Mouse (Mus musculus): ENCODE results near the gene Atp2a1. TPM values are rescaled to one million over a fixed set of nuclear protein-coding genes. Genes with fewer than 3 reads are reported as not detected.

The Atp2a1 gene
- polyA plus RNA-seq (2015; fragmentation: Nextera tagmentation; extraction: Ambion mirVana), result 0.34 and 0.58 TPM in 2 replicates

GRCm38 (mm10) chr7:126463004-126463403, at the start of gene Atp2a1:
Gene Atp2a1, minus strand, starts transcription at chr7:126463108.
- no peak within 1 kb of the TSS for H3K4me3 ChIP-seq
- no peak within 1 kb of the TSS for H3K27ac ChIP-seq
- no peaks in the 10 kb centered on the region for H3K9me3 ChIP-seq
- no peak within 1 kb of the TSS for H3K4me2 ChIP-seq
- no peaks in the 10 kb centered on the region for H3K4me1 ChIP-seq
- peaks cover 11% of the 10 kb centered on the region; the same call in 1 of the 2 replicates for H3K36me3 ChIP-seq (replicated peaks)
- no peak for ATAC-seq (replicated peaks)
- WGBS, result 48% methylated on average over 5 of the region's 5 CpGs
- H3K9ac ChIP-seq, result no peak within 1 kb of the TSS
- 0 out of 2 replicates have a peak, but pooled peaks cover 3% of the 10 kb centered on the region for H3K27me3 ChIP-seq (replicated peaks)

GRCm38 (mm10) chr7:126511287-126511686, 48.4 kb upstream of the Atp2a1 start:
- H3K4me3 ChIP-seq, result no peak overlapping the region
- H3K4me1 ChIP-seq, result no peaks in the 10 kb centered on the region
- no peak overlapping the region for H3K27ac ChIP-seq
- H3K36me3 ChIP-seq (replicated peaks), result no peaks in the 10 kb centered on the region
- no peak overlapping the region for H3K4me2 ChIP-seq
- no peak for ATAC-seq (replicated peaks)
- WGBS, result 90% methylated on average over 3 of the region's 3 CpGs
- no peaks in the 10 kb centered on the region for H3K27me3 ChIP-seq (replicated peaks)
- H3K9ac ChIP-seq, result no peak overlapping the region
- no peaks in the 10 kb centered on the region for H3K9me3 ChIP-seq

DNA sequence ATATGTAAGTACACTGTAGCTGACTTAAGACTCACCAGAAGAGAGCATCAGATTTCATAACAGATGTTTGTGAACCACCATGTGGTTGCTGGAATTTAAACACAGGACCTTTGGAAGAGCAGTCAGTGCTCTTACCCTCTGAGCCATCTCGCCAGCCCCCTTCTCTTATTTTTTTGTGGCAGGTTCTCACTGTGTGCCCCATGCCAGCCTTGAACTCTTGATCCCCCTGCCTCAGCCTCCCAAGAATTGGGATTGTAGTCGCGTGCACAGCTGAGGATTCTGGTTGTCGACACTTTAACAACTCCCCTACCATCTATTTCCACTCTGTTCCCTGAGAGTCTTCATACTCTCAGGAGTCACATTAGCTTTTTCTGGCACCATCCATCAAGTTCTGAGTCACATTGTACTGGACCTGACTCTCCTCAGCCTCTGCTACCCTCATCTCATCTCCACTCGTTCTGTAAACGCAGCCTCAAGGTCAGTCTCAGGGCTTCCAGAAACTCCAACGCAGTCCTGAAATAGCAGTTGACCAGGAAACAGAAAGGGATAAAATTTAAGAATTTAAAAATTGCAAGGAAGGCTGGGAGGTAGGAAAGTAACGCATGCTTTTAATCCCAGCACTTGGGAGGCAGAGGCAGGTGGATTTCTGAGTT, 44.3 kb upstream of the Atp2a1 start:
- WGBS, result 88% methylated on average over 8 of the region's 8 CpGs

GRCm38 (mm10) chr7:126504913-126505312, 42.0 kb upstream of the Atp2a1 start:
- 92% methylated on average over 2 of the region's 2 CpGs for WGBS
- H3K4me2 ChIP-seq, result no peak overlapping the region
- ATAC-seq (replicated peaks), result no peak
- peaks cover 21% of the 10 kb centered on the region for H3K4me1 ChIP-seq
- H3K4me3 ChIP-seq, result no peak overlapping the region
- H3K9me3 ChIP-seq, result no peaks in the 10 kb centered on the region
- H3K27ac ChIP-seq, result no peak overlapping the region
- H3K36me3 ChIP-seq (replicated peaks), result peaks cover 11% of the 10 kb centered on the region
- no peak overlapping the region for H3K9ac ChIP-seq
- no peaks in the 10 kb centered on the region for H3K27me3 ChIP-seq (replicated peaks)

More for the DNA sequence above, 44.3 kb upstream of the Atp2a1 start:
- Histone ChIP-seq H3K27me3 (replicated peaks) (no peaks in the 10 kb centered on the region), H3K4me3 (no peak overlapping the region), H3K9ac (no peak overlapping the region), H3K4me2 (no peak overlapping the region), H3K27ac (no peak overlapping the region), H3K36me3 (replicated peaks) (no peaks in the 10 kb centered on the region), H3K4me1 (peaks cover 6% of the 10 kb centered on the region), H3K9me3 (no peaks in the 10 kb centered on the region)
- ATAC-seq (replicated peaks), result no peak

DNA sequence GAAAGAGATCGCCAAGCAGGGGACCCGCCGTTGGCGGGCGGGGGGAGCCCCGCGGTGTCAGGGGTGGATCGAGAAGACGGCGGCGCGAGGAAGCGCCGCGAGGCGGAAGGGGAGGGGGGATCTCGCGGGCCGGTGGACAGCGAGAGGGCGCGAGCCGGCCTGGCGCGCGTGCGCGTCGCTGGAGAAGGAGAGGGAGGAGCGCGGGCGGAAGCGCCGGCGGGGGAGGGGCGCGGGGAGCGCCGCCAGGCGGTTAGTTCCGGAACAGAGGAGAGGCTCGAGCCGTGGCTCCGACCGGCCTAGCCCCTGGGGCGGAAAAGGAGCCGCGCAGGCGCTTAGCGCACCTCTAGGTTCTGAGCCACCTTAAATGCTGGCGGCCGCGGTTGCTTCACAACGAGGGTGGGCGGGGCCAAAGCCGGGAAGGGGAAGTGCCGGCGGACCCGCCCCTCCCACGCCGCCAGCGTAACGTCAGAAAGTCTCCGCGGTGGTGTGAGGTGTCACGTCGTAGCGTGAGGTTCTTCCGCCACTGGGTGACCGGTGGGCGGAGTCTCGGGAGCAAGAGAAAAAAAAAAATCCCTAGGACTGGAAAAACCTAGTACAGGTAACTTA, 40.5 kb upstream of the Atp2a1 start, which contains the start of gene Atxn2l:
Gene Atxn2l, minus strand, starts transcription at position 165 of the 606 bp plus-strand sequence.
- H3K9me3 ChIP-seq, result no peaks in the 10 kb centered on the region
- peak within 1 kb of the TSS; percentile 75 for H3K4me2 ChIP-seq
- H3K27me3 ChIP-seq (replicated peaks), result no peaks in the 10 kb centered on the region
- H3K4me3 ChIP-seq, result peak within 1 kb of the TSS; percentile 100
- H3K4me1 ChIP-seq, result peaks cover 21% of the 10 kb centered on the region
- ATAC-seq (replicated peaks), result peak; percentile 86
- peak within 1 kb of the TSS; percentile 100 for H3K9ac ChIP-seq
- whole genome bisulfite sequencing, result 1% methylated on average over 69 of the region's 72 CpGs
- peak within 1 kb of the TSS; percentile 100 for H3K27ac ChIP-seq
- peaks cover 25% of the 10 kb centered on the region for H3K36me3 ChIP-seq (replicated peaks)

- H3K27ac ChIP-seq, result peak overlapping the region; percentile 100
- peak overlapping the region; percentile 100 for H3K9ac ChIP-seq
- H3K36me3 ChIP-seq (replicated peaks), result peaks cover 31% of the 10 kb centered on the region
- no peaks in the 10 kb centered on the region for H3K27me3 ChIP-seq (replicated peaks)
- no peak; the same call in 1 of the 2 replicates for ATAC-seq (replicated peaks)
- peak overlapping the region; percentile 75 for H3K4me2 ChIP-seq
- under 1% methylated on average over 40 of the region's 40 CpGs for WGBS
- peaks cover 21% of the 10 kb centered on the region for H3K4me1 ChIP-seq
- H3K4me3 ChIP-seq, result peak overlapping the region; percentile 100
- no peaks in the 10 kb centered on the region for H3K9me3 ChIP-seq
Observed at GRCm38 (mm10) chr7:126502751-126503150, 39.8 kb upstream of the Atp2a1 start.

DNA sequence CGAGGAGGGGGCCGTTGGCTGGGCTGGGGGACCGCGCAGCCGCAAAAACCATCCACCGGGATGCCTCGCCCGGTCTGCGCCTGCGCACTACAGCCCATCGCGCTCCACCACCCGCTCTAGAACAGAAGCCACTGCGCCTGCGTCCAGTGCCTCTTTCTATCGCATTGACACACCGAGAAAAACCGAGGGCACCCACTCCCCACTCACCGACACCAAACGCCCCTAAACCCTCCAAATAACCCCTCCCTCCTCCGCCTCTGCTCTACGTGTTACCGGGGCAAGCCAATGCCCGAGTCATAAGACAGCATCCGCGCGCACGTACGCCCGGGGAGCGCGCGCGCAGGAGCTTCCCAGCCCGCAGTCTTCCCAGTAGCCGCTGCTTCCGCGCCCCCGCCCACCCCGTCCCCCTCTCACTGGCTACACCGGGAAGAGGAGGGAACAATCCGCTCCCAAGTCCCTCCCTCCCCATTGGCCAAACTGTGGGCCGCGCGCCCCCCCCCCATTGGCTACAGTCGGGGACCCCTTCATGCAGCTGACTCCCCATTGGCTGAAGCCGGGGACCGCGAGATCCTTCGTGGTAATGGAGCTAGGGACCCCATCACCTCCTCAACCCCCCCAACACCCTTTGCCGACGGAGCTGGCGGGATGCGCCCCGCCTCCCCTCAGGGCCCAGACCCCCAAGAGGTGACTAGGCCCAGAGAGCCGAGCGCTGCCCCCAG, 39.3 kb upstream of the Atp2a1 start:
- no peaks in the 10 kb centered on the region for H3K27me3 ChIP-seq (replicated peaks)
- peak overlapping the region; percentile 100 for H3K4me3 ChIP-seq
- peaks cover 21% of the 10 kb centered on the region for H3K4me1 ChIP-seq
- peak; percentile 87 for ATAC-seq (replicated peaks)
- H3K36me3 ChIP-seq (replicated peaks), result peaks cover 37% of the 10 kb centered on the region
- WGBS, result under 1% methylated on average over 55 of the region's 57 CpGs
- peak overlapping the region; percentile 100 for H3K9ac ChIP-seq
- H3K9me3 ChIP-seq, result no peaks in the 10 kb centered on the region
- peak overlapping the region; percentile 100 for H3K27ac ChIP-seq
- peak overlapping the region; percentile 75 for H3K4me2 ChIP-seq

- peak; percentile 7; the same call in 1 of the 2 replicates for ATAC-seq (replicated peaks)
- WGBS, result 2% methylated on average over 9 of the region's 9 CpGs
Observed at GRCm38 (mm10) chr7:126501684-126502022, 38.7 kb upstream of the Atp2a1 start.

DNA sequence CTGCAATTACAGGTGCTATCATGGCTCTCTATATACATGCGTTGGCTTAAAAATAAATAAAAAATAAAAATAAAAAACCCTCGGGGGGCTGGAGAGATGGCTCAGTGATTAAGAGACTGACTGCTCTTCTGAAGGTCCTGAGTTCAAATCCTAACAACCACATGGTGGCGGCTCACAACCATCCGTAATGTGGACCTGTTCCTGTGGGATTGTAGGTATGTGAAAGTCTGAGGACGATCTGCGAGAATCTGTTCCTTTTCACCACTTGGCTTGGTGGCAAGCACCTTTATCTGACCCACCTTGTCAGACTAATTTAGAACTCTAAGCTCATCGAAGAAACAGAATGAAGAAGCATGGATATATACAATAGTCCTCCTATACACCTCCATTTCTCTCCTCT, 36.5 kb upstream of the Atp2a1 start:
- WGBS, result 95% methylated on average over 7 of the region's 7 CpGs
- ATAC-seq (replicated peaks), result no peak
- H3K36me3 ChIP-seq (replicated peaks), result peaks cover 64% of the 10 kb centered on the region
- no peak overlapping the region for H3K4me3 ChIP-seq
- no peaks in the 10 kb centered on the region for H3K27me3 ChIP-seq (replicated peaks)
- no peak overlapping the region for H3K4me2 ChIP-seq
- peaks cover 21% of the 10 kb centered on the region for H3K4me1 ChIP-seq
- H3K9ac ChIP-seq, result no peak overlapping the region
- no peaks in the 10 kb centered on the region for H3K9me3 ChIP-seq
- H3K27ac ChIP-seq, result no peak overlapping the region

More at GRCm38 (mm10) chr7:126501684-126502022, 38.7 kb upstream of the Atp2a1 start:
- peak overlapping the region; percentile 100 for H3K4me3 ChIP-seq
- no peaks in the 10 kb centered on the region for H3K27me3 ChIP-seq (replicated peaks)
- peaks cover 42% of the 10 kb centered on the region for H3K36me3 ChIP-seq (replicated peaks)
- H3K9me3 ChIP-seq, result no peaks in the 10 kb centered on the region
- peak overlapping the region; percentile 100 for H3K27ac ChIP-seq
- H3K9ac ChIP-seq, result peak overlapping the region; percentile 100
- H3K4me1 ChIP-seq, result peaks cover 21% of the 10 kb centered on the region
- peak overlapping the region; percentile 75 for H3K4me2 ChIP-seq

DNA sequence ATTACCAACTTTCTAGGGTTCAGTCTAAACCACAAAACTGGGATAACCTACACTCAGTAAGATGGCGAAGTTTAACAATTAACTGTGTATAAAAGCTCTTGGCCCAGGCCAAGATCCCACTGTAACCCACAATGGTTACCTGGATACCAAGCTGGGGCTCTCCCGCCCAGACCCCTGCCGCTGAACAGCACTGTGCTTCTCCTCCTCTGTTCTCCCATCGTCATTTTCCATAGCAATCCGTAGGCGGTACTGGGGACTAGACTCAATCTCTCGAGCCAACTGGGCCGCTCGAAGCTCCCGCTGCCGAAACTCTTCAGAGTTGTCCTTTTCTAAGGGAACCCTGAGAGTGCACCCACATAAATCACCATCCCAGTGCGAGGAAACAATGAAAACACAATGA, 35.1 kb upstream of the Atp2a1 start:
- ATAC-seq (replicated peaks), result no peak
- no peak overlapping the region for H3K9ac ChIP-seq
- H3K27ac ChIP-seq, result no peak overlapping the region
- no peak overlapping the region for H3K4me3 ChIP-seq
- no peaks in the 10 kb centered on the region for H3K9me3 ChIP-seq
- H3K4me2 ChIP-seq, result no peak overlapping the region
- H3K27me3 ChIP-seq (replicated peaks), result no peaks in the 10 kb centered on the region
- H3K36me3 ChIP-seq (replicated peaks), result peaks cover 79% of the 10 kb centered on the region
- peaks cover 16% of the 10 kb centered on the region for H3K4me1 ChIP-seq
- 92% methylated on average over 12 of the region's 12 CpGs for whole genome bisulfite sequencing

GRCm38 (mm10) chr7:126496475-126496874, 33.6 kb upstream of the Atp2a1 start:
- no peak for ATAC-seq (replicated peaks)
- no peak overlapping the region for H3K4me3 ChIP-seq
- no peak overlapping the region for H3K9ac ChIP-seq
- H3K36me3 ChIP-seq (replicated peaks), result peaks cover 93% of the 10 kb centered on the region
- no peak overlapping the region for H3K4me2 ChIP-seq
- H3K27me3 ChIP-seq (replicated peaks), result no peaks in the 10 kb centered on the region
- no peak overlapping the region for H3K27ac ChIP-seq
- peaks cover 14% of the 10 kb centered on the region for H3K4me1 ChIP-seq
- no peaks in the 10 kb centered on the region for H3K9me3 ChIP-seq
- WGBS, result 91% methylated on average over 5 of the region's 5 CpGs

GRCm38 (mm10) chr7:126494120-126494519, 31.2 kb upstream of the Atp2a1 start:
- Histone ChIP-seq H3K36me3 (replicated peaks) (peaks cover 92% of the 10 kb centered on the region), H3K4me3 (no peak overlapping the region), H3K9me3 (no peaks in the 10 kb centered on the region), H3K27ac (no peak overlapping the region), H3K27me3 (replicated peaks) (no peaks in the 10 kb centered on the region), H3K4me2 (no peak overlapping the region), H3K4me1 (no peaks in the 10 kb centered on the region), H3K9ac (no peak overlapping the region)
- no peak for ATAC-seq (replicated peaks)
- 92% methylated on average over 6 of the region's 6 CpGs for WGBS
